Mouse (Mus musculus): ENCODE data around the gene Zdhhc22. TPM values are rescaled to one million over a fixed set of nuclear protein-coding genes. Genes with fewer than 3 reads are reported as not detected.

Zdhhc22 gene
- polyA plus RNA-seq, 1 experiment, result 0.86 TPM

DNA sequence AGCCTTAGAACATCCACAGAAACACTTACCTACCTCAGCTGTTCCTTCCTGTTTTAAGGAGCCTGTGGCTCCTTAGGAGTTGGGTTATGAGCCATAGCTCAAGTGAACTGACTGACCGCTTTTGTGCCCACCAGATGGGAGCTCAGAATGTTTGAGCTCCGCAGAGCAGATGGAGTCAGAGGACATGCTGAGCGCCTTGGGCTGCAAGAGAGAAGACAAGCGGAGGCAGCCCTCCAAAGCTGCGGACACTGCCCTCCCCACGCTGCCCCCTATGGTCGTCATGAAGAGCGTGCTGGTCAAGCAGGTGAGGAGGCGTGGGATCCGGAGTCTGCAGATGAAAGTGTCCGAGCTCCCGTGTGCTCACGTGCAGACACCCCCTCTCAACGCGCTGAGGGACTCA is 30.1 kb downstream of the Zdhhc22 start:
- TF ChIP-seq CTCF (IDR thresholded peaks at IDR 0.05; ENCODE audit: borderline replicate concordance, control insufficient read depth, extremely low read depth, insufficient read depth, low read length, poor library complexity) (no peak), POLR2A (IDR thresholded peaks at IDR 0.05; ENCODE audit: control insufficient read depth, extremely low read depth, insufficient read depth, low read length, poor library complexity) (no peak)
- no peak overlapping the region for H3K27ac ChIP-seq (ENCODE audit: control insufficient read depth, insufficient read depth, low read length)
- no peaks in the 10 kb centered on the region for H3K27me3 ChIP-seq (ENCODE audit: control insufficient read depth, insufficient read depth, low read length)
- no peaks in the 10 kb centered on the region for H3K4me1 ChIP-seq (replicated peaks; ENCODE audit: control insufficient read depth, insufficient read depth, low read length)
- 97% methylated on average over 15 of the region's 15 CpGs for WGBS
- DNase-seq, result no peak
- H3K36me3 ChIP-seq (ENCODE audit: control insufficient read depth, insufficient read depth, low read length), result peaks cover 53% of the 10 kb centered on the region
- no peak overlapping the region for H3K4me3 ChIP-seq (ENCODE audit: control insufficient read depth, insufficient read depth, low read length)

DNA sequence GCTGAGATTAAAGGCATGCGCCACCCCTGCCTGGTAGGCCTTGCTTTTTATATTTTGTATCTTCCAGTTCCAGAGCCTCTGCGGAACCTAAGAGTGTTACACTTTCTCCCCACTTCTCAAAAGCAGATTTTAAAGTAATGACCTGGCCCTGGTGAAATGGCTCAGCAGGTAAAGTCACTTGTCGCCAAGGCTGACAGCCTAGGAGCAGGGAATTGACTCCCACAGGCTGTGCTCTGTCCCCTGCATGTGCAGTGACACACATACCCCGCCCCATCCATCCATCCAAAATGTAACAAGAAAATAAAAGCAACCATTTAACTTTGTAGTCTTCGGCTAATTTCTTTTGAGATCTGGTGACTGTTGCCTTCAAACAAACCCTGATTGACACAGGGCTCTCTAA is 30.6 kb downstream of the Zdhhc22 start:
- Histone ChIP-seq H3K27ac (ENCODE audit: control insufficient read depth, insufficient read depth, low read length) (no peak overlapping the region), H3K4me3 (ENCODE audit: control insufficient read depth, insufficient read depth, low read length) (no peak overlapping the region), H3K36me3 (ENCODE audit: control insufficient read depth, insufficient read depth, low read length) (peaks cover 56% of the 10 kb centered on the region), H3K4me1 (replicated peaks; ENCODE audit: control insufficient read depth, insufficient read depth, low read length) (no peaks in the 10 kb centered on the region), H3K27me3 (ENCODE audit: control insufficient read depth, insufficient read depth, low read length) (no peaks in the 10 kb centered on the region)
- no peak for DNase-seq
- TF ChIP-seq POLR2A (IDR thresholded peaks at IDR 0.05; ENCODE audit: control insufficient read depth, extremely low read depth, insufficient read depth, low read length, poor library complexity), result no peak
- no peak for TF ChIP-seq CTCF (IDR thresholded peaks at IDR 0.05; ENCODE audit: borderline replicate concordance, control insufficient read depth, extremely low read depth, insufficient read depth, low read length, poor library complexity)
- 96% methylated on average over 5 of the region's 5 CpGs for WGBS

DNA sequence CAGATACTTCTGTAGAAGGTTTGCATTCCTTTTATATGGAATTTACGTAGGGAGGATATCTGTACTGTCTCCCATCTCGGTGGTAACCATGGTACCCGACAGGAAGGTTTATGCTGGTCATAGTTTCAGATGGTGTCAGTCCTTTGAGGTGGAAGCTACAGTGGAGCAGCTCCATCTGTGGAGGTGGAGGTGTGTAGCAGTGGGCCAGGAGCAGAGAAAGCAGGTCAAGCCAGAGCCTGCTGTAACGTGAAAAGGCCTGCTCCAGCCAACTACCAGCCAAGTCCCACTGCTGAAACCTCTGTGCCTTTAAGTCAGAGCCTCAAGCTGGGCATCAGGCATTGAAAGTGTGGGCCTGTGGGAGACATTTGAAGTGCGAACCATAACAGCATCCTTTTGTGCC is 31.7 kb downstream of the Zdhhc22 start:
- no peaks in the 10 kb centered on the region for H3K4me1 ChIP-seq (replicated peaks; ENCODE audit: control insufficient read depth, insufficient read depth, low read length)
- H3K36me3 ChIP-seq (ENCODE audit: control insufficient read depth, insufficient read depth, low read length), result peaks cover 61% of the 10 kb centered on the region
- DNase-seq, result no peak
- no peak overlapping the region for H3K27ac ChIP-seq (ENCODE audit: control insufficient read depth, insufficient read depth, low read length)
- 95% methylated on average over 5 of the region's 5 CpGs for WGBS
- TF ChIP-seq POLR2A (IDR thresholded peaks at IDR 0.05; ENCODE audit: control insufficient read depth, extremely low read depth, insufficient read depth, low read length, poor library complexity) (no peak), CTCF (IDR thresholded peaks at IDR 0.05; ENCODE audit: borderline replicate concordance, control insufficient read depth, extremely low read depth, insufficient read depth, low read length, poor library complexity) (no peak)
- H3K4me3 ChIP-seq (ENCODE audit: control insufficient read depth, insufficient read depth, low read length), result no peak overlapping the region
- H3K27me3 ChIP-seq (ENCODE audit: control insufficient read depth, insufficient read depth, low read length), result no peaks in the 10 kb centered on the region

DNA sequence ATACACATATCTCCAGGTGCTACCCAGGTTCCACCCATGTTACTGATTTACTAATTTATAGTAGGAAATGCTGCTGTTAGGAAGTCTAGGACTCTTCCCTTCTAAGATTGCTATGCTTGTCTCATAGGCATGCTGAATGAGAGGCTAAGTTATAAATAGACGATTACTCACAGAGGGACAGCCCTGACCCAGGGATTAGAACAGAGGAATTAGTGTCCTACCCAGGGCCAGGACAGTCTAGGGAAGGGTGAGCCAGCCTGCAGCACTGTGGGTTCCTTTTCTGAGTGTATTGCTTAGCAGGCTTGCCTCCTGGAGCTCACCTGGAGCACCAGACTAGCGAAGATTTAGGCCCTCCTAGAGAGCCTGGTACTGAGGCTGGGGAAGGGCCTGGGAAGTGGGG is 34.3 kb downstream of the Zdhhc22 start:
- Histone ChIP-seq H3K4me3 (ENCODE audit: control insufficient read depth, insufficient read depth, low read length) (no peak overlapping the region), H3K36me3 (ENCODE audit: control insufficient read depth, insufficient read depth, low read length) (peaks cover 55% of the 10 kb centered on the region), H3K4me1 (replicated peaks; ENCODE audit: control insufficient read depth, insufficient read depth, low read length) (peaks cover 2% of the 10 kb centered on the region), H3K27me3 (ENCODE audit: control insufficient read depth, insufficient read depth, low read length) (no peaks in the 10 kb centered on the region), H3K27ac (ENCODE audit: control insufficient read depth, insufficient read depth, low read length) (no peak overlapping the region)
- TF ChIP-seq POLR2A (IDR thresholded peaks at IDR 0.05; ENCODE audit: control insufficient read depth, extremely low read depth, insufficient read depth, low read length, poor library complexity), result no peak
- no peak for TF ChIP-seq CTCF (IDR thresholded peaks at IDR 0.05; ENCODE audit: borderline replicate concordance, control insufficient read depth, extremely low read depth, insufficient read depth, low read length, poor library complexity)
- DNase-seq, result no peak
- WGBS, result 98% methylated on average over 2 of the region's 2 CpGs

DNA sequence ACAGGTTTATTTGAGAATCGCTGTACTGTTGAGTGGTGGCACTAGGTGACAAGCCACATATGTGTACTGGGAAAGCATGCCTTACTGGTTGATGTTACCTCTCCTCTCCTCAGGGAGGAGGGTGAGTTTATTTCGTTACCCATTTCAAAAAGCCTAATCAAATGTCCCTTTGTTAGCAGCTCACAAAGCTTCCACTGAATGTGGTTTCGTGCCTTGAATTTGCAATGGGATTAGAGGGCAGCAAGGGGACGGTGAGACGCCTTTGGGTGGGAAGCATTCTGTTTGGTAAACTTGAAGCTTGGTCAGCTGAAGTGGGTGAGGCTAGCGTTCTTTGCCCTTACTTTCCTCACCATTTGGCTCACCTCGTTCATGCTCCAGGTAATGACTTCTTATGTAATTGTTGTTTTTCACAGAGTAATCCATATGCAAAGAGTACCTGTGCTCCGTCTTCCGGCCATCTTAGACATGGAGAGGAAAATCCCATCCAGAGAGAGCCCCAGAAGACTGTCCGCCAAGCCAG is 37.8 kb downstream of the Zdhhc22 start:
- Histone ChIP-seq H3K27ac (ENCODE audit: control insufficient read depth, insufficient read depth, low read length) (no peak overlapping the region), H3K27me3 (ENCODE audit: control insufficient read depth, insufficient read depth, low read length) (no peaks in the 10 kb centered on the region), H3K36me3 (ENCODE audit: control insufficient read depth, insufficient read depth, low read length) (peaks cover 30% of the 10 kb centered on the region), H3K4me1 (replicated peaks; ENCODE audit: control insufficient read depth, insufficient read depth, low read length) (peaks cover 19% of the 10 kb centered on the region), H3K4me3 (ENCODE audit: control insufficient read depth, insufficient read depth, low read length) (no peak overlapping the region)
- no peak for DNase-seq
- TF ChIP-seq CTCF (IDR thresholded peaks at IDR 0.05; ENCODE audit: borderline replicate concordance, control insufficient read depth, extremely low read depth, insufficient read depth, low read length, poor library complexity), result no peak
- TF ChIP-seq POLR2A (IDR thresholded peaks at IDR 0.05; ENCODE audit: control insufficient read depth, extremely low read depth, insufficient read depth, low read length, poor library complexity), result no peak
- 98% methylated on average over 10 of the region's 10 CpGs for WGBS

DNA sequence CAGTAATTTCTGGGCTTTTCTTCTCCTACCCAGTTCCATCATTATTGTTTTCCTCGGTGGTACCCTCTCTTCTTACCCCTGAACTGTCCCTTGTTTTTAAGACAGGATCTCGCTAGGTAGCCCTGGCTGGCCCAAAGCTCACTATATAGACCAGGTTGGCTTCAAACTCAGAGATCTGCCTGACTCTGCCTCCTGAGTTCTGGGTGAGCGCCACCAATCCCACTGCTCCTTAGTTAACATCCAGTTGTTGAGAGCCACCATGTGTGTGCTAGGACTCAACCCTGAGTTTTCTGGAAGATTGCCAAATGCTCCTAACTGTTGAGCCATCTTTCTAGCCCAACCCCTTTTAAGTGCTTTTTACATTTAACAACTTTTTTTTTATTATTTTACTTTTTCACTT is 39.3 kb downstream of the Zdhhc22 start:
- no peak for DNase-seq
- TF ChIP-seq CTCF (IDR thresholded peaks at IDR 0.05; ENCODE audit: borderline replicate concordance, control insufficient read depth, extremely low read depth, insufficient read depth, low read length, poor library complexity), result no peak
- no peak for TF ChIP-seq POLR2A (IDR thresholded peaks at IDR 0.05; ENCODE audit: control insufficient read depth, extremely low read depth, insufficient read depth, low read length, poor library complexity)
- Histone ChIP-seq H3K4me3 (ENCODE audit: control insufficient read depth, insufficient read depth, low read length) (no peak overlapping the region), H3K36me3 (ENCODE audit: control insufficient read depth, insufficient read depth, low read length) (peaks cover 25% of the 10 kb centered on the region), H3K27ac (ENCODE audit: control insufficient read depth, insufficient read depth, low read length) (no peak overlapping the region), H3K4me1 (replicated peaks; ENCODE audit: control insufficient read depth, insufficient read depth, low read length) (peaks cover 23% of the 10 kb centered on the region), H3K27me3 (ENCODE audit: control insufficient read depth, insufficient read depth, low read length) (no peaks in the 10 kb centered on the region)
- 90% methylated on average over 3 of the region's 3 CpGs for WGBS
